7 mouse cellular contexts compared by ENCODE assay signal in genomic region chr17:88065801-88066646, GRCm38 (mm10). TPM values are rescaled to one million over a fixed set of nuclear protein-coding genes. Genes with fewer than 3 reads are reported as not detected.
A peak's percentile ranks its signal among the peaks of the same experiment; 100 is the strongest.
DNase-seq lines count a peak whose midpoint lies in the region; ATAC-seq lines count a peak whose summit lies in the region.

No protein-coding gene starts in this region.

- H3K9ac ChIP-seq in embryonic facial prominence, embryonic 11.5 days (replicated peaks; ENCODE audit: low read length), result peak overlapping the region; percentile 98
- H3K9ac ChIP-seq in midbrain, embryonic 13.5 days (replicated peaks), result peak overlapping the region; percentile 100

- no peaks in the 10 kb centered on the region for H3K36me3 ChIP-seq in embryonic facial prominence, embryonic 11.5 days (replicated peaks; ENCODE audit: control insufficient read depth, insufficient read depth, low read depth, low read length)
- H3K36me3 ChIP-seq in limb, embryonic 10.5 days, result no peaks in the 10 kb centered on the region
- H3K36me3 ChIP-seq in midbrain, embryonic 13.5 days, result no peaks in the 10 kb centered on the region

- DNase-seq in adrenal gland, postnatal 14 days, result peak; percentile 95
- DNase-seq in embryonic facial prominence, embryonic 11.5 days (ENCODE audit: low spot score), result peak; percentile 94
- peak; percentile 95 for DNase-seq in kidney, adult 11 months
- DNase-seq in limb, embryonic 10.5 days (ENCODE audit: low spot score), result peak; percentile 95
- DNase-seq in spleen, adult 12 weeks (ENCODE audit: low spot score), result peak; percentile 80

- ATAC-seq in embryonic facial prominence, embryonic 11.5 days (replicated peaks; ENCODE audit: insufficient number of reproducible peaks, low FRiP score, low TSS enrichment, low read depth), result peak; percentile 97
- peak; percentile 82 for ATAC-seq in granulocyte monocyte progenitor cell, adult 5-6 weeks (replicated peaks; ENCODE audit: poor library complexity, severe bottlenecking)
- peak; percentile 98 for ATAC-seq in midbrain, embryonic 13.5 days

- peak overlapping the region; percentile 99 for H3K4me3 ChIP-seq in embryonic facial prominence, embryonic 11.5 days (ENCODE audit: low read depth, low read length)
- peak overlapping the region; percentile 99 for H3K4me3 ChIP-seq in limb, embryonic 10.5 days
- H3K4me3 ChIP-seq in midbrain, embryonic 13.5 days (replicated peaks), result peak overlapping the region; percentile 97

- no peaks in the 10 kb centered on the region for H3K9me3 ChIP-seq in embryonic facial prominence, embryonic 11.5 days (replicated peaks; ENCODE audit: control insufficient read depth, low read length)
- no peaks in the 10 kb centered on the region for H3K9me3 ChIP-seq in limb, embryonic 10.5 days (replicated peaks)
- no peaks in the 10 kb centered on the region for H3K9me3 ChIP-seq in midbrain, embryonic 13.5 days

- peak overlapping the region; percentile 100 for H3K27ac ChIP-seq in embryonic facial prominence, embryonic 11.5 days (replicated peaks; ENCODE audit: low read depth, low read length)
- peak overlapping the region; percentile 100 for H3K27ac ChIP-seq in limb, embryonic 10.5 days
- H3K27ac ChIP-seq in midbrain, embryonic 13.5 days, result peak overlapping the region; percentile 100

- H3K4me1 ChIP-seq in embryonic facial prominence, embryonic 11.5 days (ENCODE audit: control insufficient read depth, insufficient read depth, low read length), result no peaks in the 10 kb centered on the region
- H3K4me1 ChIP-seq in limb, embryonic 10.5 days, result peaks cover 11% of the 10 kb centered on the region
- H3K4me1 ChIP-seq in midbrain, embryonic 13.5 days (replicated peaks), result peaks cover 23% of the 10 kb centered on the region

- peak overlapping the region; percentile 16 for H3K4me2 ChIP-seq in embryonic facial prominence, embryonic 11.5 days (ENCODE audit: low read depth, low read length)
- peak overlapping the region; percentile 77 for H3K4me2 ChIP-seq in midbrain, embryonic 13.5 days (replicated peaks)

- H3K27me3 ChIP-seq in embryonic facial prominence, embryonic 11.5 days (ENCODE audit: control insufficient read depth, insufficient read depth, low read length), result no peaks in the 10 kb centered on the region
- H3K27me3 ChIP-seq in limb, embryonic 10.5 days (ENCODE audit: low read depth, poor library complexity, severe bottlenecking), result no peaks in the 10 kb centered on the region
- H3K27me3 ChIP-seq in midbrain, embryonic 13.5 days, result no peaks in the 10 kb centered on the region

- 2% methylated on average over 34 of the region's 57 CpGs for WGBS in embryonic facial prominence, embryonic 11.5 days
- WGBS in limb, embryonic 10.5 days, result under 1% methylated on average over 43 of the region's 57 CpGs
- under 1% methylated on average over 27 of the region's 57 CpGs for WGBS in midbrain, embryonic 13.5 days

RNA-seq across cellular contexts. Expression of gene Fbxo11, which starts 0.9 kb away (rescaled TPM):
- total RNA-seq in adrenal gland, postnatal 14 days (2021), result 58.5 and 61.7 TPM in 2 replicates
- 31.5 and 36.4 TPM in 2 replicates for polyA plus RNA-seq in embryonic facial prominence, embryonic 11.5 days (2014; fragmentation: Nextera tagmentation; extraction: Ambion mirVana)
- total RNA-seq in granulocyte monocyte progenitor cell, adult 5-6 weeks (2014; fragmentation: Nextera tagmentation), result 22.0 and 23.1 TPM in 2 replicates
- total RNA-seq in granulocyte monocyte progenitor cell, adult 5-6 weeks (2017), result 17.5 and 24.6 TPM in 2 replicates
- polyA plus RNA-seq in limb, embryonic 10.5 days (2016; fragmentation: Nextera tagmentation; extraction: Ambion mirVana), result 15.5 and 18.0 TPM in 2 replicates
- polyA plus RNA-seq in midbrain, embryonic 13.5 days (2015; fragmentation: Nextera tagmentation; extraction: Ambion mirVana), result 30.7 and 31.2 TPM in 2 replicates

Comparison
In these comparisons a context has a peak if more than half of its experiments do, and no peak if none do; other contexts are left out.
1. Peak in every context shown above with its lines: DNase-seq, ATAC-seq, H3K4me3 ChIP-seq and H3K27ac ChIP-seq.